Mouse (Mus musculus): ENCODE measurements around the gene Fas. TPM values are rescaled to one million over a fixed set of nuclear protein-coding genes. Genes with fewer than 3 reads are reported as not detected.
A peak's percentile ranks its signal among the peaks of the same experiment; 100 is the strongest.

Fas gene
- polyA plus RNA-seq, 1 experiment, result 0.79 TPM

DNA sequence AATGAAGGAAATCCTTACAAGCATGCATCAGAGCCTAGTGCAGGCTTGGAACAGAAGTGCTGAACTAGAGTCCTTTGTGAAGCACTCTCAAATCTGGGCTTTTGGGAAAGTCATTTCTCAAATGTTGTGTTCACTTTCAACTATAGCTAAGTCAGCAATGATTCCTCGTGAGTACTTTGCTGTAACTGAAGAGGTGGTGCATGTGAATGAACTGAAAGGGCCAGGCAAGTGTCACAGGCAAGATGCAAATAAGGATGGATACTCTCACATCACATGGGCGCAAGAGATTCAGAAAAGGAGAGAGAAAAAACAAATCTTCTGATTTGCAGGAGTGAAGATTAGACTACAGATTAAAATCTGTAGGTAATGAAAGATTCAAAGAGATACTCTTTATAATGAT is 10.0 kb downstream of the Fas start:
- no peak for TF ChIP-seq POLR2A (IDR thresholded peaks at IDR 0.05; ENCODE audit: borderline replicate concordance, extremely low read depth, insufficient read depth, insufficient read length, poor library complexity, severe bottlenecking)
- no peak for TF ChIP-seq CTCF (IDR thresholded peaks at IDR 0.05; ENCODE audit: borderline replicate concordance, extremely low read depth, insufficient read depth, insufficient read length)
- no peak for DNase-seq (ENCODE audit: low read depth)

DNA sequence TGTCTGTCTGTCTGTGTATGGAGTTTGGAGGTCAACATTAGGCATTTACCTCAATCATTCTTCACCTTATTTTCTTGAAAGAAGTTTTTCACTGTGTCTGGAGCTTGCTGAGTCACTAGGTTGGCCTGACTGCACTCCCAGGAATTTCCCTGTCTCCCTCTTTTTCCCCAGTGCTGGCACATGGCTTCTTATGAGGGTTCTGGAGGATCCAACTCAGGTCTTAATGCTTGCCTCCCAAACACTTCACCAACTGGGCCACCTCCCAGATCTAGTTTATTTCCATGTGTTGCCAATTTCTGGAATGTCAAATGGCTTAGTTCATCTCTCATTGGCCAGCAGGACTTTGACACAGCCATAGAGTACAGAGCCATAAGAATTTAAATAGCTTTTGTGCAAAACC is 14.5 kb downstream of the Fas start:
- no peak for TF ChIP-seq CTCF (IDR thresholded peaks at IDR 0.05; ENCODE audit: borderline replicate concordance, extremely low read depth, insufficient read depth, insufficient read length)
- no peak for TF ChIP-seq POLR2A (IDR thresholded peaks at IDR 0.05; ENCODE audit: borderline replicate concordance, extremely low read depth, insufficient read depth, insufficient read length, poor library complexity, severe bottlenecking)
- no peak for DNase-seq (ENCODE audit: low read depth)

DNA sequence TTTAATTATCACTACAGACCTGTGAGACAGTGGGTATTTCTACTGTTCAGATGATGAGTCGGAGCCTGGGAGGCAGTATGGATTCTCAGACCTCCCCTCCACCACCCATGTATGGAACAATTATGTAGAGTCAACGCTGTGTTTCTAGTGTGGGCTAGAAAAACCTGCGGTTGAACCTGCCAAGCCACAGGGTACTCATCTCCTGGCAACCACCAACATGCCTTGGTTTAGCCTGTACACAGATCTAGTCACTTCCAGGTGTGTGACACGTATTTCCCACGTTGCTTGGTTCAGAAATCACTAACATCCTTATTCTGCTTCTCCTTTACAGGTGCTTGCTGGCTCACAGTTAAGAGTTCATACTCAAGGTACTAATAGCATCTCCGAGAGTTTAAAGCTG is 16.3 kb downstream of the Fas start:
- no peak for DNase-seq (ENCODE audit: low read depth)
- no peak for TF ChIP-seq CTCF (IDR thresholded peaks at IDR 0.05; ENCODE audit: borderline replicate concordance, extremely low read depth, insufficient read depth, insufficient read length)
- TF ChIP-seq POLR2A (IDR thresholded peaks at IDR 0.05; ENCODE audit: borderline replicate concordance, extremely low read depth, insufficient read depth, insufficient read length, poor library complexity, severe bottlenecking), result no peak

DNA sequence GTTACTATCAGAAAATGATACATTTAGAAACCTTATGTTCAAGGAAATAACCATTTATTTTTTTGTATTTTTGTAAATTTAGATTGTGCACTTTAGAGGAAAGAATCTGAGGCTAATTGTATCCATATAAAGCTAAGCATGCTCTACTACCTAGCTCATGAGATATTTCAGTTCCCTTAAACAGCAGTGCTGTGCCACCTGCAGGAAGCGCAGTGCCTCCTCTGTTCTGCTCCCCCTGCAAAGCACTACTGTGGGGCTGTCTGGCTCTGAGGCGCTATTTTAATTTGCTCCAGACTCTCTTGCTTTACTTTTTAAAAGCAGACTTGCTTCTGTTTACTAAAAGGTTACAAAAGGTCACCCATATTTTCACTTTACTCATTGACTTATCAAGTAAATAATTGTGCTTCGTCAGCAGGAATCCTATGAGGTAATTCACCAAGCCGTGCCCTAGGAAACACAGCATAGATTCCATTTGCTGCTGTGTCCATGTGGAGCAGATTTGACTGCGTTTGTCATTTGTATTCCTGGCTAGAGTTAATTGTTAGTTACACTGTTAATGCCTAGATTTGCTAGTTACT is 21.8 kb downstream of the Fas start:
- no peak for DNase-seq (ENCODE audit: low read depth)
- TF ChIP-seq POLR2A (IDR thresholded peaks at IDR 0.05; ENCODE audit: borderline replicate concordance, extremely low read depth, insufficient read depth, insufficient read length, poor library complexity, severe bottlenecking), result no peak
- no peak for TF ChIP-seq CTCF (IDR thresholded peaks at IDR 0.05; ENCODE audit: borderline replicate concordance, extremely low read depth, insufficient read depth, insufficient read length)

DNA sequence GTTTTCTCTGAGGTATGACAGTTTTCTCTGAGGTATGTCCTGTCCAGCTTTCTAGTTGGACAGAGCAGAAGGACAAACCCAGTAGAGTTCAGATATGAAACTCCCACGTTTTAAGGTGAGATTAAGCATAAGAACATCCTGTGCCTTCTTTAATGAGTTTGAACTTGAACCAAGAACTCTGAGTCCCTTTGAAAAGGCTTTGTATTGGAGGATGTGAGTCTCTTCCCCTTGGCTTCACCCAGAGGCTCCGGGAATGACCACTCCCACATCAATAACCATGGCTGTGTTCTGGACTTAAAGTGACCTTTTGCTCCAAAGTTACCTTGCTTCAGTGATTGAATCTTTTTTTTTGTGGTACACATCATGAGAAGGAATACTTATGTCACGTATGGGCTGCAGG is 37.6 kb downstream of the Fas start:
- no peak for TF ChIP-seq POLR2A (IDR thresholded peaks at IDR 0.05; ENCODE audit: borderline replicate concordance, extremely low read depth, insufficient read depth, insufficient read length, poor library complexity, severe bottlenecking)
- no peak for TF ChIP-seq CTCF (IDR thresholded peaks at IDR 0.05; ENCODE audit: borderline replicate concordance, extremely low read depth, insufficient read depth, insufficient read length)
- DNase-seq (ENCODE audit: low read depth), result no peak

DNA sequence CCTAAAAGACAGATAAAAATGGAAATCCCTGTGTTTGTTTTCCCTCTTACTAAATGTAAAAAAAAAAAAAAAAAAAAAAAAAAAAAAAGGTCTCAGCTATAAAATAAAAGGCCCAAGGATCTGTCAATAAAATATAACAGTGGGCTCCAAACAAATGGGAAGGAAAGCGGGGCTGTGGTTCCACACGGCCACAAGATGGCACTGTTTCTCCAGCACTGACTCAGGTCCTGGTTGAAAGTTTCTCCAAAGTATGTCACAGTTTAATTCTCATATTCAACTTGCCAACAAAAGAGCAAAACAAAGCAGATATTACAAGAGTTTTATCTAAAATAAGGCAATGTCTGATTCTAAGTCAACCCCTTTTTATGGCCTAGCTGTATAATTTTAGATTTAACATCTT is 43.8 kb downstream of the Fas start:
- TF ChIP-seq CTCF (IDR thresholded peaks at IDR 0.05; ENCODE audit: borderline replicate concordance, extremely low read depth, insufficient read depth, insufficient read length) (peak; percentile 96), POLR2A (IDR thresholded peaks at IDR 0.05; ENCODE audit: borderline replicate concordance, extremely low read depth, insufficient read depth, insufficient read length, poor library complexity, severe bottlenecking) (no peak)
- peak; percentile 85 for DNase-seq (ENCODE audit: low read depth)

DNA sequence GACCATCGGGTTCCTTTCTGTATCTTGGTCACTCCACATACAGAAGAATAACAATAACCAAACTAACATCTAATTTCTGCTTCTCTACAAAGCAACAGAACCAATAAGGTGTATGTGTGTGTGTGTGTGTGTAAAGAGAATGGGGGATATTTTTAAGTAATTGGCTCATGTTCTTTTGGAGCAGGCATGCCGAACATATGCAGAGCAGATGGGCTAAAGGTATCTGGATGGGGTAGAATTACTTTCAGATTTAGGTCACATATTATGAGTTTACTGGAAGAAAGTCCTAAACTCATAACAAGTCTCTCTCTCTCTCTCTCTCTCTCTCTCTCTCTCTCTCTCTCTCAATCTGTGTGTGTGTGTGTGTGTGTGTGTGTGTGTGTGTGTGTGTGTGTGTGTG is 54.2 kb downstream of the Fas start:
- DNase-seq (ENCODE audit: low read depth), result peak; percentile 13
- TF ChIP-seq CTCF (IDR thresholded peaks at IDR 0.05; ENCODE audit: borderline replicate concordance, extremely low read depth, insufficient read depth, insufficient read length) (no peak), POLR2A (IDR thresholded peaks at IDR 0.05; ENCODE audit: borderline replicate concordance, extremely low read depth, insufficient read depth, insufficient read length, poor library complexity, severe bottlenecking) (no peak)

DNA sequence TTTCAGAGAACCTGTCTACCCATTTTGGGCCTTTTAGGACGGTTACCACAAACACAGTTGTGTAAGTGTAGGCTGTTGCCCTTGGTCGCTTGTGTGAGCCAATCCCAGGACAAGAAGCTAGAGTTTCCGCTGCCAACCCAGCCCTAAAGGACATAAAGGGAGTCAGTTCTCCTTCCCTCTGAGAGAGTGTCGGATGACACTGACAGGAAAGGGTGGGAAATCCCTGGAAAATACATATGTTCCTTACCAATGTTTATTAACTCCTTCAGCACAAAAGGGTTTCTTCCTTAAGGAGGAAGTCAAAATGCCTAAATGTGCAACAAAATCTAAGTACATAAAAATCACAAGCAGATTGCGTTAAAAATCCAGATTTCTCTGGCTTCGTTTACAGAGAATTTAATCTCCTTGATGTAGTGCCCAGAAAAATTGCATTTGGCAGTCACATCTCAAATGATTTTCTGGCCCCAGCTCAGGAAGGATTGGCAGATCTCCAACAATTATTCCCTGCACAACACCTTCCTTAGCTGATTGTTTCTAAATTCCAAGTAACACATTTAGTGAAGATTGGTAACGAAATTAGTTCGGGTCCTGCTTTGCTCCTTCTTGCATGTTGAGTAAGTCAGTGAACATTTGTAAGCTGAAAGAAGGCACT is 55.3 kb downstream of the Fas start:
- TF ChIP-seq POLR2A (IDR thresholded peaks at IDR 0.05; ENCODE audit: borderline replicate concordance, extremely low read depth, insufficient read depth, insufficient read length, poor library complexity, severe bottlenecking) (no peak), CTCF (IDR thresholded peaks at IDR 0.05; ENCODE audit: borderline replicate concordance, extremely low read depth, insufficient read depth, insufficient read length) (no peak)
- DNase-seq (ENCODE audit: low read depth), result peak; percentile 86

DNA sequence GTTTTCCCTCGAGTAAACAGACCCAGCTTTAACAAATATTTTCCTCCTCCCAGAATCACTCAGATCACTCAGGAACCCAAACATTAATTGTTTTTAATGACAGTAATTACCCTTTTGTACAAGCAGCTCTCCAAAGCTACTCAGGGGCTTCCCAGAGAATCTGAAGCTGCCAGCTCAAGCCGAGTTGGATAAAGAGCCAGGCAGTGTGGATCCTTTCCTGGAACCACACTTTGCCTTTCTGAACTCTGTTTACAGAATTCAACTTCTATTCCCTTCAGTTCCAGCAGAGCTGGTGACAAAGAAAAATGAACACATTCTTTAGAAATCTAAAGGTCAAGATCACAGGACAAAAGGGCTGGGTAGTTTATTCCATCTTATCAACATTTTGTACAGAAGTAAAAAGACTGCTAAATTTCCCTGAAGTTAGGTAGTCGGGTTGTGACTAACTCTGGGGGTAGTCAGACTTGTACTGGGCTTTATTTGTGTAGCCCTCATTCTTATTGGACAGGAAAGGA is 62.9 kb downstream of the Fas start:
- DNase-seq (ENCODE audit: low read depth), result peak; percentile 8
- TF ChIP-seq CTCF (IDR thresholded peaks at IDR 0.05; ENCODE audit: borderline replicate concordance, extremely low read depth, insufficient read depth, insufficient read length) (no peak), POLR2A (IDR thresholded peaks at IDR 0.05; ENCODE audit: borderline replicate concordance, extremely low read depth, insufficient read depth, insufficient read length, poor library complexity, severe bottlenecking) (no peak)

DNA sequence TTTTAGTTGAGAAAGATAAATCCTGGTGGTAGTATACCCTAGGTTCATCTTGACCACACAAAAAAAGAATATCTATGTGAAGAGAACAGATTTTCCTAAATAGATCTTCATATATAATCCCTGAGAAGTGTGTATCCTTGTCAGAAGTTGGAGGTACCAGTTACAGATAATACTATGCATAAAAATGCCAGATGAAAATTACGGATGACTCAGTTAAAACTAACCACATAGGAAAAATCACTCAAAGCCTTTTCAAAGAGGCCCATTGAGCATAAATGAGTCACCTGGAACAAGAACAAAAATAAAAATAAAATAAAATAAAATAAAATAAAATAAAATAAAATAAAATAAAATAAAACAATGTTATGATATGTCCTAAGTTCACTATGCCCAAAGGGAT is 72.2 kb downstream of the Fas start:
- TF ChIP-seq POLR2A (IDR thresholded peaks at IDR 0.05; ENCODE audit: borderline replicate concordance, extremely low read depth, insufficient read depth, insufficient read length, poor library complexity, severe bottlenecking), result no peak
- TF ChIP-seq CTCF (IDR thresholded peaks at IDR 0.05; ENCODE audit: borderline replicate concordance, extremely low read depth, insufficient read depth, insufficient read length), result no peak
- DNase-seq (ENCODE audit: low read depth), result no peak

DNA sequence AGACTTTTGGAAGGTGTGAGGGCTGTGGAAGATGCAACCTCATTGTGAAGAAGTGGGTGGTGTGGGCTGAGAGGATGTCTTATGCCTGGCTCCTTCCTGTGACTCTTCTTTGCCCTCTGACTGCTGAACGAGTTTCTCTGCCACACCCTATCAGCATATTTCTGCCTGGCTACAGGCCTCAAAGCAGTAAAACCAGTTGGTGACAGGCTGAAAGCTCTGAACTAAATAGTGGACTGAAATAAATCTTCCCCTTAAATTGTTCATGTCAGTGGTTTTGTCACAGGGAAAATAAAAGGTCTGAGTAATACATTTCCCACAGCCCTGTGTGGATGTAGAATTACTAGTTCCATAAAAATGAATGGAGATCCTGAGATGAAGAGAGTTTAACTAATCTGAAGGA is 79.1 kb downstream of the Fas start:
- TF ChIP-seq POLR2A (IDR thresholded peaks at IDR 0.05; ENCODE audit: borderline replicate concordance, extremely low read depth, insufficient read depth, insufficient read length, poor library complexity, severe bottlenecking) (no peak), CTCF (IDR thresholded peaks at IDR 0.05; ENCODE audit: borderline replicate concordance, extremely low read depth, insufficient read depth, insufficient read length) (no peak)
- no peak for DNase-seq (ENCODE audit: low read depth)

DNA sequence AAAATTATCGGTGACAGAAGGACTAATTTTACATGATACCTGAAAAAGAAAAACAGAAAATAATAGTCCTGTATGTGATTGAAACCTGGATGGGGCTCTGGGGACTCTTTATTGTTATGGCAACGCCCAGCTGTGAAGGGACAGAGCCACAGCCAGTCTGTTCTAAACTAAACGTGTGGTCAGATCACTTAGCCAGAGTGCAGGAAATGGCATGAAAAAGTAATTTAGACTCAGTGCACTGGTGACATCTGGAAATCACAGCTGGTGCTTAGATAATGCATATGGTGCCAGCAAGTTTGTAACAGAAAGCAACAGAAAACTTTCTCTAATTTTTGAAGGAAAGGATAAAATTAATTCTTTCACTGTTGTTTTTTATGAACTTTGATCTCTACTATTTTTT is 79.9 kb downstream of the Fas start:
- DNase-seq (ENCODE audit: low read depth), result no peak
- TF ChIP-seq CTCF (IDR thresholded peaks at IDR 0.05; ENCODE audit: borderline replicate concordance, extremely low read depth, insufficient read depth, insufficient read length), result no peak
- no peak for TF ChIP-seq POLR2A (IDR thresholded peaks at IDR 0.05; ENCODE audit: borderline replicate concordance, extremely low read depth, insufficient read depth, insufficient read length, poor library complexity, severe bottlenecking)

Other genes starting within 250 kb of the Fas start
- gene Lipn, start 223.3 kb upstream of the Fas start, polyA plus RNA-seq (2012; rRNA removed), result not detected in 2 replicates
- 0.10 and 0.26 TPM in 2 replicates for gene Lipm, start 189.7 kb upstream of the Fas start, polyA plus RNA-seq (2012; rRNA removed)
- 0.16 and 0.24 TPM in 2 replicates for gene Ankrd22, start 124.6 kb upstream of the Fas start, polyA plus RNA-seq (2012; rRNA removed)
- gene Stambpl1, start 98.4 kb upstream of the Fas start, polyA plus RNA-seq (2012; rRNA removed), result 4.9 and 7.6 TPM in 2 replicates
- gene Acta2, start 35.1 kb upstream of the Fas start, polyA plus RNA-seq (2012; rRNA removed), result 14.1 and 18.2 TPM in 2 replicates
- gene Ch25h, start 184.5 kb downstream of the Fas start, polyA plus RNA-seq (2012; rRNA removed), result 3.5 and 3.6 TPM in 2 replicates
- 18.9 and 20.0 TPM in 2 replicates for gene Lipa, start 236.8 kb downstream of the Fas start, polyA plus RNA-seq (2012; rRNA removed)

Data from brain, embryonic 14.5 days (tissue).